Mouse (Mus musculus) ovary, adult 18-20 months (tissue): ENCODE results near the gene Ttc8.

Source experiments
- DNase-seq: peaks from one replicate; pipeline ENCODE4 v3.0.0; 2022; ENCODE audit warnings: low spot score, mixed read lengths

The Ttc8 gene

DNA sequence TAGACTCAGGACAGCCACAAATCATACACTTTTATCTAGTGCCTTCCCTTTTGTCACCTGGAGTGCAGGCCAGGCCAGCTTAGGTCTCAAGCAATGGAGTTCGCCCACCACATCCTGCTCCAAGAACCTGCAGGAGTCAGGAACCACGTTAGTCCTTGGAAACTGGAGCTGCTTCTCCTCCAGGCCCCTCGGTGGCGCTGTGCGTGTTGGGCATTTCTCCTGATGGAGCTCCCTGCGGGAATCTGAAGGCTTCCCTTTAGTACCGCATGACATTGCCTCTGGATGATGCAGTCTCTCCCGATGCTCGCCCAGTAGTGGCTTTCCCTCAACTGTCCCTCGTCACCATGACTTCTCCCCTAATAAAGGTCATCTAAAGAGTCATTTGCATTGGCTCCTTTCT, 53.1 kb downstream of the Ttc8 start:
- no peak for DNase-seq

DNA sequence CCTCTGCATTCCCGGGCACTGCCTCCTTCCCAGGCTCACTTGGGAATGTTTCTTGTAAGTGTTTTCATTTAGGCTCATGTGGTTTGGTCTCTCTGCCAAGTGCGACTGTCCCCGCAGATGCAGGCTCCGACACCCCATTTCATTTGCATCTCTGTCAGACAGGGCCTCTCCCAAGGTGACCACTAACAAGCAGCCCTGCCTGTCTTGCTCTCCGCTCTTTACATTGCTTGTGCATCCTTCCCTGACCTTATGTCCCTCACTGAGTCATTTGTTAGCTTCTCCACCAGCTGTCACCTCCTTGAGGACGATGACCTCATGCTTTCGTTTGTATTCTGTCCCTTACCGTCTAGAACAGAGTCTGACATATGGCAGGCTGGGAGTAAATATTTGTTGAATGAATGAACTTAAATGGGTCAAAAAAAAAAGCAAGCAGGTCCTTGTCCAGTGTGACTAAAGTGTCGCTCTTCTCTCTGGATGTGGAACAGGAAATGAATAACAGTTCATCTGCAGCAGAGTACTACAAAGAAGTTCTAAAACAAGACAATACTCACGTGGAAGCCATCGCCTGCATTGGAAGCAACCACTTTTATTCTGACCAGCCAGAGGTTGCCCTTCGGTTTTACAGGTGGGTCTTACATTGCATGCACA, 53.9 kb downstream of the Ttc8 start:
- no peak for DNase-seq

DNA sequence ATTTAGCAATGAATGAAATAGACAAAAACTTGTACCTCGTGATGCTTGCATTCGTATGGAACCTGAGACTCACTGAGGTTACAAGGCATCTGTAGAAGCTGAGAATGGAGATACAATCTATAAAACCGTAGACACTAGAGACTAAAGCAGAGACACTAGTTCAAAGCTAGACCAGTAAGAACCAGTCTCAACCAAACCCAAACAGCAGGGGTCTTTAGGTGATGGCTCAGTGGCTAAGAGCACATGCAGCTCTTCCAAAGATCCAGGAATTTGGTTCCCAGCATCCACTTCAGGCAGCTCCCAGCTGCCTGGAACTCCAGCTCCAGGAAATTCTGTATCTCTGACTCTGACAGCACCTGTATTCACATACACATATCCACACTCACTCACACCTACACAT, 60.7 kb downstream of the Ttc8 start:
- no peak for DNase-seq

DNA sequence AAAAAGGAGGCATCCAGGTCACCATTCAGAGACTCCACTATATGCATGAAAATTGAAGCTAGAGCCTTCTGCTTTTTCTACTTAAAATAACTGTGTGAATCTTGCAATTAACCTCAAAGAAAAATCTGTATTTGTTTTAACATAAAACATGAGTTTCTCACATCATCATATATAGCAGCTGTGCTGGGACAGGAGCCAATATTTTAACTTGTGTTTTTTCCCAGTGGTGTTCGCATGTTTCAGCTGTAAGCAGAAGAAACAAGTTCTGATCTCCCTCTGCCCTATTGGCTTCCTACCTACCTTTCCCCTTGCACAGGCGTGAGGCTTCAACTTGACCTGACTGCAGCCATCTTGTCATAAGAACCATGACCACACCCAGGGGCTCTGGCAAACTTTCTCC, 64.4 kb downstream of the Ttc8 start:
- no peak for DNase-seq

DNA sequence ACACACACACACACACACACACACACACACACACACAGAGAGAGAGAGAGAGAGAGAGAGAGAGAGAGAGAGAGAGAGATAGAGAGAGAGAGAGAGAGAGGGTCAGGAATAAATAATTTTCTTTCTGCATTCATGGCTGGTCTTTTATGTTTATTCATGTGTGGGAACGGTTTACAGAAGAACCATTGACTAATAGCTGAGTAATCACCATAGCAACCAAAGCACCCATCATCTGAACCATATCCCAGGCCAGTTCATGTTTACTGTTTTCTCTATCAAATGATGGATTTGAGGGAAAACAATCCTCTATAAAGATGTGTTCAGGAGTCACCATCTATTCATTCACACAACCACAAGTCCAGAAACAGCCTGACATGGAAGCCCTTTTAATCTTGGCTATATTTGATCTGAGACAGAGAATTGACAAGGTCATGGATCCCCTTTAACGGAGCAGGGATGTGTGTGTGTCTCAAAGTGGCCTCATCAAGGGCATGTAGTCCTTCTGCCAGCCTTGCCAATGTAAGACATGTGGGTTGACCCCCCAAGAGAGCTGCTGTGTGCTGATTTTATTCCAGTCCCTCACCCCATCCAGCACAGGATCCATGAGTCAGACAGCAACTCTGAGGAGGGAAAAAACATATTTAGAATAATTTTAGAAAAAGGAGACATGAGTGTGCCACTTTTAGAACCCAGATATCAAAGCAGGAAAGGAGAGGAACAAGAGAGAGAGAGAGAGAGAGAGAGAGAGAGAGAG, 70.9 kb downstream of the Ttc8 start:
- no peak for DNase-seq

DNA sequence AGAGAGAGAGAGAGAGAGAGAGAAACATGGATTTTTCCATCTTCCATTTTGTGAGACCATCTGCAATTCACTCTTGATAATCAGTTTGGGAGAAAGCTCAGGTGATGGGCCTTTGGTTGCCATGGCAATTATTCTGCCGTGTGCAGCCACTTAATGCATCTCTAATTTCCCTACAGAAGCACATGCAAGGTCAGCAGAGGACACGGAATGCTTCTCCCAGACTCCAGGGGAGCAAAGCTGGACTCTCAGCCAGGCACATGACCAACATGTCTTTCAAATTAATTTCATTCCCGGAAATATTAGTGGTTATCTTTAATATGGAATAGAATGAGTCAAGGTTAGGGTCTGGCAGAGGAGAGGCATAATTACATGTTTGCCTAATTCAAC, 71.4 kb downstream of the Ttc8 start:
- DNase-seq = no peak

DNA sequence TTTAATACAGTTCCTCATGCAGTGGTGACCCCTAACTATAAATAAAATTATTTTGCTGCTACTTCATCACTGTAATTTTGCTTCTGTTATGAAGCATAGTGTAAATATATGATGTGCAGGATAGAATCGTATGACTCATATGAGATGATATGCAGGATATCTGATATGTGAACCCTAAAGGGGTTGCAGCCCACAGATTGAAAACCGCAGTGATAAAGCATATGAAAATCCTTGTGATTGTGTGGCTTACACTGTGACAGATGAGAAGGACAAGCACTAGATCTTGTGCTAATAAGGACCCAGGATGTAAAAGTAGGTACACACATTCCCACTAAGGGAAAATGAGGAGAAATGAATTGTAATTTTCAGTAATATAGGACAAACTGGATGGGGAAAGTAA, 73.4 kb downstream of the Ttc8 start:
- no peak for DNase-seq

DNA sequence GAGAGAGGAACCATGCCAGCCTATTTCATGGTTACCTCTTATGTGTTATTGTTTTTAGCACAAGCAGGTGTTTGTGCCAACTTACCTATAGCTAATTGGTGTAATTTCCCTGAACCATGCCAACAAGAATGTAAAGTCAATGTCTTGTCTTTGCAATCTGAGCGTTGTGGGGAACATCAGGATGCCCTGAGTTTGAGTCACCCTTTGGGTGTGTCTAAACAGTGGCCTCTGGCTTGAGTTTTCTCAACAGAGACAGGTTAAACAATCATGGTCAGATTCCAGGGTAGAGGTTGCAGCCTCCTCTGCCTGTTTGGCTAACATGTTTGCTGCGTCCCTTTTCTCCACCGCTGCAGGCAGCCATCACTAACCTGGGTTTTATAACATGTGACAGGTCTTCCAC, 74.0 kb downstream of the Ttc8 start:
- no peak for DNase-seq

DNA sequence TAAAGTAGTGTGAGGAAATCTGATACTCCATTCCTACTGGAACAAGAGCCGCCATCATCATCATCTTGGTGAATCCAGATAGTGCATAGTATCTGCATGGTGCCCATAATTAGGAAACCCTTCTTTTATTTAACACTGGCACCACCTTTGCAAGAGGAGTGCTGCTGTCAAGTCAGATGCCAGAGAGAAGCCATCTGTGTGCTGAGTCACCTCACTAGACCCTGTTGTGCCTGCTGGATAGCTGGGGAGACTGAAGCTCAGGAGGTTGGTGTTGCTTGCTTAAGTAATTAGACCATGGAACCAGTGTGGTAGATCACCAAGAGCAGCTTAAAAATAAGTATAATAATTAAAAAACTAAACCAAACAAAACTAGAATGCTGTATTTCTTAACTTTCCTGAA, 75.5 kb downstream of the Ttc8 start:
- DNase-seq = no peak

DNA sequence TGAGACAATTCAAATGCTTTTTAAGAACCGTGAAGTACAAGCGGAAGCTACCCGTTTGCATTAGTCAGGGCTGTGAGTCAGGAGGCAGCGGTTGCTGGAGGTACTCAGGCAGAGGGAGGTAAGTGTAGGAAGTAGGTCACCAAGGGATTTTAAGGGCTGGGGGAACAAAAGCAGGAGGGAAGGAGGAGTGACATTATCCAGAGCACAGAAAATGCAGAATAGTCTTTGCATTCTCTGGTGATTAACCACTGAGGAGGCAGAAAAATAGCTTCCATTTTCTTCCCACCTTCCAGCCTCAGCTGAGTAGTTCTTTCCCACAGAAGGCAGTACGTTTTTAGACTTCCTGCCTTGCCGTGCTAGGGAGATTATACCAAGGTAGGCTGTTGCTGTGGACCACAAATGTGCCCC, 76.2 kb downstream of the Ttc8 start:
- no peak for DNase-seq

DNA sequence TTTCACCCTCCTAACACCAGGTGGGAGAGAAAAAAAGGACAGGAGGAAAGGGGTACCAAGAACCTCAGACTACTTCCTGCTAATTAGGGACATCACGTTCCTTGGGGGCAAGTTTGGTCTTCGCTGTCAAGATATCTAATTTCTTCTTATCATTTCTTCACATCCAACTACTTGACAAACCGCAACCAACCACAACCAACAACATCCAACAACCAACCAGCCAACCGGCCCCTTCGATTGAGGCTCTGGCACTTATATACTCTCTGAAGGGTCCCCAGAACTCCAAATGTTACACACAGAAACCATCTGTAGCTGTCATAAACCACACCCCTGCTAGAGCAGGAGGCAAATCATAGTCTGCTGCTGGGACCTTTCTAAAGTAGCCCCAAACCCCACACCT, 76.7 kb downstream of the Ttc8 start:
- DNase-seq = no peak

DNA sequence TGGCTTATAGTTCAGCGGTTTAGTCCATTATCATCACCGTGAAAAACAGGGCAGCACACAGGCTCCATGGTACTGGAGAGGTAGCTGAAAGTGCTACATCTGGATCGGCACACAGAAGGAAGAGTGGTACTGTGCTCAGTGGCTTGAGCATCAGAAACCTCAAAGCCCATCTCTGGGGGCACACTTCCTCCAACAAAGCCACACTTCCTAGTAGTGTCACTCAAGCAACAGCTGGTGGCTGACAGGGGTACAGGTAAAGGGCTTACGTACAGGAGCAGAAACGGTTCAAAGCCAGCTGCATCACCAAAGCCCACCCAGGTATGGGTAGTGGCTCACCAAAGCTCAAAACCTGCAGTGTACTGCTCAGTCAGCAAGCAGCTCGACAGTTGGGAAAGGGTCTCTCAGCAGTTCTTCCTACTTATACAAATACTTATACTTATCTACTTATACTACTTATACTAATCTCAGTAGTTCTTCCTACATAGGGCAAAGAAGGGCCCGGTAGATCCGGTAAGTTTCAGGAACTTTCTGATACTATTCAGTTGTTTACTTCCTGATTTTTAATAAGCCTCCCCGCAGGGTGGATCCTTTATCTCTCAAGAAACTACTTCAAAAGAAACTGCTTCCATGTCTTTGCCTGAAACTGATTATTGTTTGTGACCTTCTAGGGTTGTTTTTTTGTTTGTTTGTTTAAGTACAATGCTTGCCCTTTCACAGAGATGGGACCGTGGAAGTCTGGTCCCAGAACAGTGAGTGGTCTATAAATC, 78.5 kb downstream of the Ttc8 start:
- no peak for DNase-seq

DNA sequence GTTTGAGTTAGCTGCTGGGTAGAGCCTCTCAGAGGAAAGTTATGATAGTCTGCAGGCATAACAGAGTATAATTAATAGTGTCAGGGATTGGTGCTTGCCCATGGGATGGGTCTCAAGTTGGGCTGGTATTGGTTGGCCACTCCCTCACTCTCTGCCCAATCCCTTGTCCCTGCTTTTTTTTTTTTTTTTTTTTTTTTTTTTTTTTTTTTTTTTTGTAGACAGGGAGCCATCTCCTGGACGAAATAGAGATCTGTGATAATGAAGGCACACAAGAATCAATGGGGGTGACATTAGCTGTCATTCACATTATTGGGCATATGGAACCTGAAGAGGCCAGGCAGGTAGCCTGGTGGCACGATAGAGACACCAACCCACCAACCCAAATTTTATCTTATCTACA, 79.9 kb downstream of the Ttc8 start:
- no peak for DNase-seq

DNA sequence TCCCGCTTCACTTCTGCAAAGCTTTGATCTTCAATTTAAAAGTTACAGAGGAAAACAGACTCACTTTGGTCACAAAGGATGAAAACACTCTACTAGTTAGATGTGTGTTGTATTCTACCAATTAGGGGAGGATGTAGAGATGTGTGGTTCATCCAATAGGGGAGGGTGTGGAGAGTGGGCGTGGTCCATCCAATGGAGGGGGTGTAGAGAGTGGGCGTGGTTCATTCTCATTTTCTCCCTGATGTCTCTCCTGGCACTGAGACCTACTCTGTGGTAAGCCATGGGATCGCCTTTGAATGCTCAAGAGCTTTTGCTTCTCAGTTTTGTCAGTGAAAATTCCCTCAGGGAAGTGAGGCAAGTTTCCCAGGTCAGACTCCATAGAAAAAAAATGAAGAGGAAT, 82.7 kb downstream of the Ttc8 start:
- no peak for DNase-seq

DNA sequence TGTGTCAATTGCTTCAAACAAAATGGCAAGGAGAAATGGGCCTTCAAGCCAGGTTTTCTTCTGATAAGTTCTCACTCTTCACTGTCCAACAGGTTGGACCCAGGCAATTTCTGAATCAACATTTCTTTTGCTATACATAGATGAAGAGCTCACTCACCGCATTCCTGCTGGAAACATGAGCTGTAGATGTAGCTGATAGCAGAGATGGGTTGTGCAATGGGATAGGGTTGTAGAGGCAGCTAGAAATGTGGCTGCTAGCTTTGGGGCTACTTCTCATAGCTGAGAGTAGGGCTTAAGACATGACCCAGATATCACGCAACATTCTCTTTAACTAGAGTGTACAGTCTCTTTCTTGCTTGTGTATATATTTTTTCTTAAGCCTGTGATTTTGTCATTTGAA, 84.4 kb downstream of the Ttc8 start:
- no peak for DNase-seq

DNA sequence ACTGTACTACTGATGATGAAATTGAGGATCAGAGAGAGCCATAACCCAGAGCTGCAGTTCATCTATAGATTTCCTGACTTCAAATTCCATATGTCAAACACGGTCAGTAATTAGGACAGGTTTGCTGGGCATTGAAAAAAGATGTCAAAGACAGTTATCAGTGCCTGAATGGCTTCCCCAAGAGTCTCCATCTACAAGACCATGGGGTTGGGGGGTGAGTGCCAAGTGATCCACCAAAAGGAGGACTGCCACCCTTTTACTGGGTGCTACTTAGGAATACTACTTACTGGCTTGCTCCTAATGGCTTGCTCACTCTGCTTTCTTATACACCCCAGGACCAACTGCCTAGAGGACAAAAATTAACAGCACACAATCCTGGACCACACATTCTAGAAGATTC, 88.4 kb downstream of the Ttc8 start:
- DNase-seq = no peak

DNA sequence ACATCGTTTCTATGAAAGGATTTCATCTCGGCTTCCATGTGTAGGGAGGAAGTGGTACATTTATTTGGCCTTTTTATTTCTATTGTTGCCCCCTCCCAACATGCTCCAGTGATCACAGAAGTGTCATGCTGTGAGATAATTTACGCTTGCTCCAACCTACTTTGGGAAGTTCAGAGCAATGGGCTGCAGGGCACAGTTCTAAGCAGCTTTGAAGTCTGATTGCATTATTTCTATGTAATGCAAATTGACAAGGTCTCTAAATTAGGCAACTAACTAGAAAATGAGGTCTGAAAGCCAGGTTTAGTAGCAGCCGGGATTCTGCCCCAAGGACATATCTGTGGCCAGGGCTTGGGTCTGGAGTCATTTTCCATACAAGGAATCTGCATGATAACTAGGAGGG, 89.1 kb downstream of the Ttc8 start:
- DNase-seq = no peak

DNA sequence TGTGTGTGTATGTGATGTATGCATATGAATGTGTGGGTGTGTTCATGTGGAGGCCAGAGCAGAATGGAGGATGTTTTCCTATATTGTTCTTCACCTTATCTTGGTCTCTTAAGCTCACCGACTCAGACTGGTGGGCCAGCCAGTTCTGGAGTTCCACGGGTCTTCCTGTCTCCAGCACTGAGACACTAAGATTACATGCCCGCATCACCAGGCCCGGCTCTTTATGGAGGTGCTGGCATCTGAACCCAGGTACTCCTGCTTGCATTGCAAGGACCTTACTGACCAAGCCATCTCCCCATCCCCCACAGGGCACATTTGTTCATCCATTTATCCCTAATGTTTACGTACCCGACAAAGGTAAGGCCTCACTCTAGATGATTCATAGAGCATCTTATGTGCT, 89.7 kb downstream of the Ttc8 start:
- no peak for DNase-seq

DNA sequence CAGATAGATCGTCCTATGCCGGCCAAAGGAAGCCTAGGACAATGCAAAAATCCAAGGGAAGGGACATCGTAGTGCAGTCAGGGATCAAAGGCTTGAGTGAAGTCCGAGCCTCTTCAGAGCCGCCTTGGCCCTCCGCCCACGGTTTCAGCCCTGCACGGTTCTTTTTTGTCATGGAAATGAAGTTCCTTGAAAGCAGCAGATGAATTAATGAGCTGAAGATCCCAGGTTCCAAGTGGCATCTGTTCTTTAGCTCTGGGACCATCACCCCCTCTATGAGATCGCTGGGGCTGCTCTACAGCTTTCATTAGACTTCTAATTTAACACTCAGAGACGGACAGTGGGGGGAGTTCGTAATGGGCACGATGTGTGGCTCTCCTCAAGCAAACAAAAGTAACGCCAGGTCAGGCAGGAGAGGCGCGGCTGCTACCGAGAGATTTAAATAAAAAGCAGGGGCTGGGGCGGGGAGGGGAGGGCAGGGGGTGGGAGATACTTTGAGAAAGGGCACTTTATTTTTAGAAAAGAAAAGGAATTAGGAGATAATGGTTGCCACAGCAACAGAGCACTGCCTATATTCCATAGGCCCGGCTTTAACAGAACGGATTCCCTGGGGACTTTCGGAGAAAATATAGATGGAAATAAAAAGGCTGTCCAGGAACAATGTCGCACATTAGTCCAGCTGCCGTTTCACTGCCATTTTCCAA, 90.9 kb downstream of the Ttc8 start:
- no peak for DNase-seq

DNA sequence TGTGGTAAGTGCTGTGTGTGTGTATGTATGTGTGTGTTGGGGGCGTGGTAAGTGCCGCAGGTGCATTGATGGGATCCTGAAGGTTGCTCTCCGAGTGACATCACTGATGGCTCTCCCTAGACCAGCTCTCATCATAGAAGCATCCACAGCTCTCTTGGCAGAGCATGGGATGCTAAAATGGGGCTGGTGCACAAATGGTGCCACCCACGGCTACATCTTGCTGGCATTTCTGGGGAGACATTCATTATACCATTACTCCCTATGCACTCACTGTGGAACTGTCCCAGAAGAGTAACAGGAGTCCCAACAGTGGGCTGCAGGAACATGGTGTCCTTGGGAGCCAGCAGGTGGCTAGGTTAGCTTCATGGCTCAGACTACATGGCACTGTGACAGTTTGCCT, 95.5 kb downstream of the Ttc8 start:
- DNase-seq = no peak

DNA sequence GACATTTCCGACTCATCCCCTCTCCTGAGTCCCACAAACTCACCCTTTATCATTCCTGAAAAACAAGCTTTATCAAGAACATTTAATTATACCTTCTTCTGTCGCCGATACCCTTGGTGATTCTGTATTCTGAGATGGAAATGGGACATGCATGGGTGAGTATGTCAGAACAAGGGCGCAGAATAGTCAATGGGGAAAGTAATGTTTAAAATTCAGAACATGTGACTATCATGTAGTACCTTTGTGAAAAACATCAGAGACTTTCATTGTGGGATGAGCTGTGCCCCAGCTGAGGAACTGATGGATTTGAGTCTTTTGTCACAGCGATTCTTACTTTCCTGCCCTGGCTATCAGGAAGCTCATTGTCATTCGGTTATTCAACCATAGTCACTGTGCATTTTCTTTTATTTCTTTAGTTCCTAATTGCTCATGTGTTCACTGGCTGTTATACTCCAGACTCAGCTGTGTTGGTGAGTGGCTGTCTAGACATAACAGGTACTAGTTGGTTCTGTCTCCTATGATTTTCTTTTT, 104.1 kb downstream of the Ttc8 start:
- no peak for DNase-seq

DNA sequence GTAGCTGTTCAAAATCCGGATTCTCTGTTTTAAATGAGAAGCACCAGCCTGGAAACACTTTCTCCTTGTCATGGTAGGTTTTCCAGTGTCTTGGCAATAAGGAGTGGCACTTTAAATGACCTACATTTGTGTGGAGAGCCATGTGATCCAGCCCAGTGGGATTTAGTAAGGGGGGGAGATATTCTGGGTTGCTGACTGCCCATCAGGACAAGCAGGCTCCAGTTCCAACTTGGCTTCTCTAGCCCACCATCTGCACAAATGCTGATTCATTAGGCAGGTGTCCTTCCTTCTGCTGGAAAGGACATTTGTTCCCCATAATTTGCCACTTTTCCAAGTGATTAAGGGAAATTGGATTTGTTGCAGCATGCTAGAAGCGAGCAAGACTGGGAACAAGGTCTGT, 105.9 kb downstream of the Ttc8 start:
- no peak for DNase-seq

DNA sequence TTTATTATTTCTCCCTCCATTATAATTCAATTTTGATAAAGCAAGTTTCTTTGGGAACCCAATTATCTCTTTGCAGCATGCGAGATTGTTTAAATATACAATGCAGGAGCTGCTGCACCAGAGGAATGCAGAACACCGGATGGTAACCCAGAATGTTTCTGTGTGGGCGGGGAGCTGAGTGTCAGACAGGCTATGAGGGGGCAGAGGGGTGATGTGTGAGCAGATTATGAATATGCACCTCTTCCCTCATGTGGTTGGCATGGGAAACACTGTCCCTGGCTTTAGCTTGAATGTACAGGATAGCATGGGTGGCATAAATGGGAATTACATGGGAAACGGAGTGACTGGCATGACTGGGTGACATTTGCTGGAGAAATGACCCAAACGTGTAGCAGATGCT, 108.3 kb downstream of the Ttc8 start:
- DNase-seq = no peak
